Mouse (Mus musculus) liver, adult 2 months (tissue): ENCODE results near the gene Smad3.

Experiments used
- CTCF ChIP-seq: fragments of 200-500 bp; IDR thresholded peaks from 2 replicates; pipeline ENCODE4 v1.5.1; 2011; ENCODE audit warnings: low read depth, low read length, control low read depth
- POLR2A ChIP-seq: fragments of 200-500 bp; IDR thresholded peaks from 2 replicates; pipeline ENCODE4 v1.6.1; 2011; ENCODE audit warnings: low read length, control low read depth; ENCODE audit not compliant: insufficient read depth; ENCODE audit errors: extremely low read depth

DNA sequence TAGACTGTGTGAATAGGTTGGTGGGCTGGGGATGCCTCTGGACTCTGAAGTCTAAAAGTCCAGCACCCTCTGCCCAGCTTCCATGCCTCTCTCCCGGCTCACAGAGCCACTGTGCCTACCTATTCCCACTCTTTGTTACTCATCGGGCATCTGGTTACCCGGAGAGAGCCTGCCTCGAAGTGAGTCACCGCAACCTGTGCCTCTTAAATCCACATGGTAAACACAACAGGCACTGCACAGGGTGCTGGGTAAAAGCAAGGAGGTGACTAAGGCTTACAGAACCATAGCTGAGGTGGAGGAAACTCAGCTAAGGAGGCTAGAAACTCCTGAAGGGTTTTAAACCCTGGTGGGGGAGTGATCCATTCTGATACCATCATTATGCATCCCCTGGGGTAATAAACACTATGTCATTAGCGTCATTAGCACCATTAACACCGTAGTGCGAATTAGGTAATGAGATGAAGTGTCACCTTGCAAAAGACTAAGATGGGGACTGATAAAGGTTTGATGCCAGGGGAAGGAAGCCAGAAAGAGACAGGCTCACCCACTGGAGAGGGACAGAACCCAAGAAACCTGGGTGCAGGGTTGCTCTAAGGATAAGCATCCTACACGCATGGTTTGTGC lies 38.9 kb downstream of the Smad3 start:
- TF ChIP-seq CTCF (no peak), POLR2A (no peak)
